Mouse (Mus musculus) regulatory T cell (primary cell): Measurements from ENCODE around the gene Mta3.
"Not testable (repeated sequence)": the region's sequence is repeated elsewhere in the genome, so short reads cannot be mapped to it uniquely, and the experiment has no call there.

ENCODE experiments used
- in situ Hi-C: fragments of 300-600 bp; cut with MboI, MseI; formaldehyde crosslinking; loops from one replicate; pipeline ENCODE4 v1.15.1; 2025; ENCODE audit warnings: high pct_unique_total_duplicates

Gene Mta3

DNA sequence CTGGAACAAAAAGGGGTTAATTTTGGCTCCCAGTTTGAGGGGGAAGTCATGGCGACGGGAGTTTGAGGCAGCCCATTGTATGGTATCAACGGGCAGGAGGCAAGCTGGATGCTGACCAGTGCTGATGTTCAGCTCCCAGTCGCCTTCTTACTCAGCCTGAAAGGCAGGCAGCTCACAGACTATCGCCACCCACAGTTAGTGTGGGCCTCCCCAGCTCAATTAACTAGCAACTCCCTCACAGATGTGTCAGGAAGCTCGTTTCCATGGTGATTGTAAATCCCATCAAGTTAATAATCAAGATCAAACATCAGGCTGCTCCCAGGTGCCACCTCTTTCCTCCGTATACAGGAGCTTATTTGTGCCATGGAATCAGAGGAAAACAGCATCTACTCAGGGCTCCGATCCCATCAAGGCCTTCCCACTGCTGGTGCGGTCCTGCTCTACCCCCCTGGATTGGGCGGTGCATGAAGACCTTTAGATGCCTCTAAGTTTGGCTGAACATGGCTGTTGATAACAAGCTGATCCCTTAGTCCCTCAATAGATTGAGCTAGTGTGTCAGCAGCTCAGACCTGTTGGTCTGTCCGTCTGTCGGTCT, 143.2 kb downstream of the Mta3 start:
- in situ Hi-C loops = no loop called here

DNA sequence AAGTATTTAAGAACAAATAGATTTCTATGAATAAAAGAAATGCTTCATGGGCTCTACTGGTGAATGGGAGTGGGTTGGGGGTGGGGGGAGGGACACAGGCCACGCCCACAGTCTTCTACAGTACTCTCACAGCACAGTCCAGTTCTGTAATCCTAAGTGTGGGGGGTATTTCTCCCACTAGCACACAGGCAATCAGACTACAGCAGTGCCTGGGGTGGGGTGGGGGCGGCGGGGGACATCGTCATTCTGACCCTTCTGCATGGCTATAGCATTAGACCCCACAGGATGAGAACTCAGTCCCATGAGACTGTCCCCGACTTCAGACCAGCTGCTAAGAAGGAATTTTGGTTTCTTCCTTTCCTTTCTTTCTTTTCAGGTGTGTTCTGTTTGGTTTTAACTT, 143.8 kb downstream of the Mta3 start:
- in situ Hi-C loops = loop anchor here (5.0 to 10.0 kb wide), 2 partner anchors 215 to 572 kb away; partner anchors contain the start of gene Kcng3

DNA sequence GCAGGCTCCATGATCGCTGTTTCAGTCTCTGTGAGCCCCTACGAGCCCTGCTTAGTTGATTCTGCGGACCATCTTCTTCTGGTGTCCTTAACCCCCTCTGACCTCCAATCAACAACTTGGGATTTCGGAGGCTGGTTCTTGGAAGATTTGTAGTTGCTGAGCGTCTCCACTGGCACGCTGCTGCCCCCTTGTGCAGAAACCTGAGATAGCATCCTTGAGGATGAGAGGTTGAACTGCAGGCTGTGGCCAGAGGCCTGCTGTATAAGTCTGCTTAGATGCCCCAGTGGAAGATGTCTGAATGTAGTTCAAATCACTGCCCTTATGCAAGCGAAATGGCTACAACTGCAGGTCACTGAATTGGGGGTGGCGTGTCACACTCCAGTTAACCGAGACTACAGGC, 144.5 kb downstream of the Mta3 start:
- in situ Hi-C loops = loop anchor here (5.0 to 10.0 kb wide), 2 partner anchors 216 to 573 kb away; partner anchors contain the start of gene Kcng3

DNA sequence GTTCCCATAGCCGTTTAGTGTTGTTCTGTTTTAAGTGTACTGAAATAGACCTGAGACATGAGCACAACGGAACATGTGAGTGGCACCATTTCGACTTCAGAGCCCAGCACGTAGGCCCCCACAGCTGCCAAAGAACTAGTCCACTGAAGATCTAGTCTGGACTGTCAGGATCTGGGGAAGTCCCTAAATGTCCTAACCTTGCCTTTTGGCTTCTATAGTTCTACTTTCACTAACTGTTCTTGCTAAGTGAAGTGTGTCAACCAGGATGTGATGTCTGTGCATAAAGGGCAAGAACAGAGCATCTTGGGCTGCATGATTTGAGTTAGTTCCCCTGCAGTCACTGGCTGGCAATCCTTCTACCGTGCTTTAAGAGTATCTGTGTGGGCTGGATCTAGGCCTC, 144.9 kb downstream of the Mta3 start:
- in situ Hi-C loops = loop anchor here (5.0 to 10.0 kb wide), 2 partner anchors 216 to 574 kb away; partner anchors contain the start of gene Kcng3

DNA sequence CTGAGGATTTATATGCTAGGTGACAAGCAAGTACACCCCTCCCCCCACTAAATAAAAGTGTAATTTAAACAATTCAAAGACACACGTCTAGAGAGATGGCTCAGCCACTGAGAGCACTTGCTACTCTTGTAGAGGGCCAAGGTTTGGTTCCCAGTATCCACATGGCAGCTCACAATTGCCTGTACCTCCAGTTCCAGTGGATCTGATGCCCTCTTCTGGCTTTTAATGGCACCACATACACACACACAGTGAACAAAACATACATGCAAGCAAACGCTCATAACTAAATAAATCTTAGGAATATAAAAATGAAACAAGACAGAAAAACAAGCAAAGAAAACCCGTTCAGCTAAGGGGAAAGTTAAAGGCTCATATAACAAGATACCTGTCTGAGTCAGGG, 147.9 kb downstream of the Mta3 start:
- in situ Hi-C loops = loop anchor here (5.0 to 10.0 kb wide), 2 partner anchors 219 to 577 kb away; partner anchors contain the start of gene Kcng3

DNA sequence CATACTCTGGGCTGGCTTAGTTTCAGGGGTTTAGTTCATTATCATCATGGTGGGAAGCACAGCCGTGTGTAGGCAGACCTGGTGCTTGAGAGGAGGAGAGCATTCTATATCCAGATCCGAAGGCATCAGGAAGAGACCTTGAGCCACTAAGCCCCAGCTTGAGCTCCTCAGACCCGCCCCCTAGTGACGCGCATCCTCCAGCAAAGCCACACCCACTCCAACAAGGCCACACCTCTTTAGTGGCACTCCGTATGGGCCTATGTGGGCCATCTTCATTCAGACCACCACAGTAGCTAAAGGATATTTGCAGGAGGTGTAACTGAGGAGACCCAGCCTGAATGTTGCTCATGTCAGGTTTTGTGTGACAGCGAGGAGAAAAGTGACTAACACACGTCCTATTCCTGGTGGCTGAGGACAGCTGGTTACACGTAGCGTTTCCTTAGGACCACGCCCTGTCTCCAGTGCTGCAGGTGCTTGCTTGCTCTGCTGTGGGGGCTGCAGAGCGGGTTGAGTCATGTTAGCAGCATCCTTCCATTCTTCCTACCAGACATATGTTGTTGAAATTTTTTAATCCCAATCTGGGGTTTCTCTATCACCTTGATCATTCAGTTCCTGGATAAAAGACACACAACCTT, 148.4 kb downstream of the Mta3 start:
- in situ Hi-C loops = loop anchor here (5.0 to 10.0 kb wide), 2 partner anchors 220 to 577 kb away; partner anchors contain the start of gene Kcng3

DNA sequence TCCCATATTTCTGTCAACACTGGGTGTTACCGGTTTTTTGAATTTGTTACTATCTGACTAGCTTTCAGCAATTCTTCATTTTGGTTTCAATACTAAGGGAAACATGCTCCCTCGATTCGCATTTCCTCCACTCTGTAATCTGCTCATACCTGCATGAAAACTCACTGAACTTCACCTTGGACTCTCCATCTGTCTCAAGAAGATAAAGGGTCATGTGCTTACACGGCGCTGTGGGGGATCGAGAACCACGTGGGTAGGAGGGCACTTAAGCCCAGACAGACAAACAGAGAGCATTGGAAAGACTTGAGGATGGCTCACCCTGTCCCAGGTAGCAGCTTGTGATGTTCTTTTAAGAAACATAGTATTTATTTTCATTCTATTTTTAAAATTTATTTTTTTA, 152.4 kb downstream of the Mta3 start:
- in situ Hi-C loops = loop anchor here (10.0 kb wide), 1 partner anchor 224 kb away; the partner anchor contains the start of gene Kcng3

DNA sequence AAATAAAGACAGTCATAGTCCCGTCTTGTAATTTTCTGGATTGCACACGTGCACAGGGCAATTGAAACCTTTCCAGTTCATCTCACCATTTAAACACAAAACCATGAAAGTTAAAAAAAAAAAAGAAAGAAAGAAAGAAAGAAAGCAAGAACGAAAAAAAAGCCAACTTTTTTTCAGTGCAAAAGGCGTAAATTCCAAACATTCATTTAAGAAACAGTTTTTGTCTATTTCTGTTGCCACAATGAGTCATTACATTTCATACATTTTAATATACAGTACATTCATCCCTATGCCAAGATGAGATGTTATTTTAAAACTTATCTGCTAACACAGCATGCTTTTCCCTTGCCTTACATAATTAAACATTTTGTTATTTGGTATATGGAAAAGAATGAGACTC, 153.7 kb downstream of the Mta3 start:
- in situ Hi-C loops = loop anchor here (10.0 kb wide), 1 partner anchor 225 kb away; the partner anchor contains the start of gene Kcng3

DNA sequence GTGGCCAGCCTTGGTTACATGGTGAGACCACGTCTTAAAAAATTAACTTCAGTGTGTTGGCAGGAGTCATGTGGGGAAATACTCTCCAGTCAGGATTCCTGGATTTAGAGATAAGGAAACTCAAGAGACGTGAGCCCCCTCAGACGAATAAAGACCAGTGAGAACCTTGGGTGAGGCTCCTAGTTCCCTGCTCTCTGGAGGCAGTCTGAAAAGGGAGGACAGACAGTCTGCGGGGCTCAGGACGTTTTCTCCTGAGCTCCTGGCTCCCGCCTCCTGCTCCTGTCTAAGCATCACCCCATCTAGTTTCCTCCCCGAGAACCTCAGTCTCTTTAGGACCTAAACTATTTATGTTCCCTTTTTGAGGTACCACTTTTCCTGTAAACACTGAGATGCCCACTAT, 154.3 kb downstream of the Mta3 start:
- in situ Hi-C loops = no loop called here

DNA sequence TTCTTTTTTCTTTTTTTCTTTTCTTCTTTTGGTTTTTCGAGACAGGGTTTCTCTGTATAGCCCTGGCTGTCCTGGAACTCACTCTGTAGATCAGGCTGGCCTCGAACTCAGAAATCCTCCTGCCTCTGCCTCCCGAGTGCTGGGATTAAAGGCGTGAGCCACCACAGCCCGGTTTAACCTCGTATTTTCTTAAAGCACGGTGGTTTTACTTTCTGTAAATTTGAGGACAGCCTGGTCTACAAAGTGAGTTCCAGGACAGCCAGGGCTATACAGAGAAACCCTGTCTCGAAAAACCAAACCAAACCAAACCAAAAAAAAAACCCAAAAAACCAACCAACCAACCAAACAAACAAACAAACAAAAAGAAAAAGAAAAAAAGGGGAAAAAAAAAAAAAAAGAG, 155.0 kb downstream of the Mta3 start:
- in situ Hi-C loops = not testable (repeated sequence)

DNA sequence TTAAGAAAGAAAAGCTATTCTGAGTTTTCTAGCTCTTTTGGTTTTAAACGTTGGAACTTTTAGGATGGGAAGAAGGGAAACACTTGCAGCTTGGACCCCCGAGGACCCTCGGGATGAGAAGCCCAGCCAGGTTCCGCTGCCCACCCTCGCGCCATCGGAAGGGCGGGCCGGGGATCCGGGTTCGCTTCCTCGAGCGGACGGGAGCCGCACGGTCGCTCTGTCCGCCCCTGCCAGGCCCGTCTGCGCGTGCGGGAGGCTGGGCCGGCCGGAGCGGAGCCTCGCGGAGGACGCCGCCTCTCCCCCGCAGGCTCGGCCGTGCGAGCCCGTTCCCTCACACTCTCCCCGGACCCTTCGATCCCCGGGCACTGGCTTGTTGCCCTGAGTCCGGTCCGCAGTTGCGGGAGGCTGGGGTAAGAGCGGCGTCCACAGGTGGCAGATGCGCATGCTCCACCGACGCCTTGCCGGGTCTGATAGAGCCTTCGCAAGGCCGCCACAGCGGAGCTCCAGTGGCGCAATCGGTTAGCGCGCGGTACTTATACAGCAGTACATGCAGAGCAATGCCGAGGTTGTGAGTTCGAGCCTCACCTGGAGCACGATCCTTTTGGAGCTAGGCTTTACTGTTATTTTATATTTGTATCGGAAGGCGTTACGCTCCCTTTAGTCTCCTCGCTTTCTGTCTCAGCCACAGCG, 155.6 kb downstream of the Mta3 start:
- in situ Hi-C loops = no loop called here

DNA sequence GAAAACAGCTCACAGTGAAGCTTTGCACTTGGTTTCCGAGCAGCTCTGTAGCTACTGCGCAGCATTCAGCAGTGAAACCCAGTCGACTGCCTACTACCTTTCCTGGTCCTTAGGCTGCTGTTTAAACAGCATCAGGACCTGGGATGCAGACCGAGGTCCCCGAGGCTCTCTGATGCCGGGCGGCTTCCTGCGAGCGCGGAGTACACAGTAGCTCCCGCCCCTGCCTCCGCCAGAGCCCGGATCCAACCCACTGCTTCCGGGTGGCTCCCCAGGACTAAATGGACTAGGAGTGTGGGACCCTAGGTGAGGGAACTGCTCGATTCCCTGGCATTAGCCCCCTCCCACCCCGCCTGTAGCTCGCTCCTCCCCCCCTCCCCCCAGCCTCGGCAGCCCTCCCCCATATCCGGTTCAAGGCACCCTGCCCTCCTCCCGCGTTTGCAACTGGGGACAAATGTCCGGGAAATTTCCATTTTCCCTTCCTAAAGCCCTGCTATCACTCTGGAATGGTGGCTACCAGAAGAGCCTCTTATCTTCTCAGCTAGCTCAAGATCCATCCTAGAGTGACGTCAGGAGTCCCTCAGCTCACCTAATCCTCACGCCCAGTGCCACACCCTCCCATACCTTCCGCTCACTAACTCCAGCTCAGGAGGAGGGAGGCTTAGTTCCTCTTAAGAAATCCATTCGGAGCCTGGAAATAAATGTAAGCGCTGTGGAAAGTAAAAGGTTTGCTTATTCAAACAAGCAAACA, 156.3 kb downstream of the Mta3 start:
- in situ Hi-C loops = no loop called here

DNA sequence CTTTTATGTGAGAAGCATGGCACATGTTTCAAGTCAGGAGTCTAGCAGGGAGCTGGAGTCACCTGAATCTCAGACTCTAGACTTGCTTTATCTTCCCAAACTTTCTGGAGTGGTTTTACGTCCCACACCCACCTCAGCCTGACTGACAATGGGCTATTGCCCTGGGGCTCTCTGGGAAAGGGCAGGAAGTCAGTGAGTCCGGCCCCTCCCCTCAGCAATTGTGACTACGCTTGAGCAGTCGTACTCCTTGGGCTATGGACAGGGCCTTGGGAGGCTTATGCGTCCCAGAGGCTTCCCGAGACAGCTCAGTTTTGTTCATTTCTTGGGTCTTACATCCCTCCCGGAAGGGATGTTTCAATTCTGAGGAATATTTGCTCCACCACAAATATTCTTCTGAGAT, 159.4 kb downstream of the Mta3 start:
- in situ Hi-C loops = no loop called here

DNA sequence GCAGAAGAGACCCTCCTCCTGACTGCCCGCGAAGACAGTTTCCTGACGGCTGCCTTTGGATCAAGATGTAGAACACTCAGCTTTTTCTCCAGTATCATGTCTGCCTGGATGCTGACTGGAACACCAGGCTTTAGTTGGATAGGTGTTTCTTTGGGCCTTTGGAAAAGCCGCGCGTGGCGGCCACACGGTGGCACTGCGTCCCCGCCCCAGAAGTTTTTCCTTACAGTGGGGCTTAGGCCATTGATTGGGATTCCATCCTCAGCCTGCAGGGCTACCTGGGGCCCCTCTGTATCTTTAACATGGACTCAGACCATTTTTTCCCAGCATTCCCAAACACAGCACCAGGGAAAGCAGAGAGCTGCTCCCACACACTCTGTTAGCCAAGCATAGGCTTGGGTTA, 160.6 kb downstream of the Mta3 start:
- in situ Hi-C loops = no loop called here

DNA sequence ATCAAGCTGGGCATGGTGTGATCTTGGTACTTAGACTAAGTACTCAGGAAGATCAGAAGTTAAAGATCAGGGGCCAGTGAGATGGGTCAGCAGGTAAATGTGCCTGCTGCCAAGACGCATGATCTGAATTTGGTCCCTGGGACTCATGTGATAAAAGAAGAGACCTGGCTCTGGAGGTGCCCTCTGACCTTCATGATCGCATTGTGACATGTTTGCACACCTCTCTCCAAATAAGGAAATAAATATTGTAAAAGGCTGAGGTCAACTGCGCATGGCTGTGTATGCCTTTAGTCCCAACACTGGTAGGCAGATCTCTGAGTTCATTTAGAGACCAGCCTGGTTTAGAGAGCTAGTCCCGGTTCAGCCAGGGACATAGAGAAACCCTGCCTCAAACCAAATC, 164.4 kb downstream of the Mta3 start:
- in situ Hi-C loops = loop anchor here (5.0 kb wide), 1 partner anchor 57 kb away; no protein-coding TSS in a partner anchor
